Mouse (Mus musculus): ENCODE data around the gene Ugt1a9.

Ugt1a9 gene

GRCm38 (mm10) chr1:88235046-88235893, 164.7 kb downstream of the Ugt1a9 start:
- no peak for DNase-seq (ENCODE audit: low read depth, low spot score)

- no peak for DNase-seq (ENCODE audit: low read depth, low spot score)
These were observed 165.4 kb downstream of the Ugt1a9 start for GRCm38 (mm10) chr1:88235894-88236415.

DNA sequence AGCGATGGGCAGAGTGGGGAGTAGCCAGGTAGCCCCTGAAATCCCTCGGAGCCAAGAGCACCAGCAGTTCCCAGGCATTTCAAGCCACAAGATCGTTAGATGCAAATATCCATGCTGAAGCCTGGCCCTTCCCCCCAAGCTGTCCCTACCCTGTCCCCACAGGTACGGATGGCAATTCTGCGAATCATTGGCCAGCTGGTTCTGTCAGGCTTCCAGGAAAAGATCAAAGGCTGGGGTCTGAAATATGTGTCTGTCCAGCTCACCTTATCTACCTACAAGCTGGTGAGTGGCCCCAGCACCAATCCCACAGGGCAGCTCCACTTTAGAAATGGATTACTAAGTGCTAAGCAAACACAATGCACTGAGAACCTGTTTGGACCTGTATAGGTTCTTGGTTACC, 166.7 kb downstream of the Ugt1a9 start:
- DNase-seq (ENCODE audit: low read depth, low spot score) = no peak

GRCm38 (mm10) chr1:88238771-88239170, 168.2 kb downstream of the Ugt1a9 start:
- DNase-seq (ENCODE audit: low read depth, low spot score) = no peak

DNA sequence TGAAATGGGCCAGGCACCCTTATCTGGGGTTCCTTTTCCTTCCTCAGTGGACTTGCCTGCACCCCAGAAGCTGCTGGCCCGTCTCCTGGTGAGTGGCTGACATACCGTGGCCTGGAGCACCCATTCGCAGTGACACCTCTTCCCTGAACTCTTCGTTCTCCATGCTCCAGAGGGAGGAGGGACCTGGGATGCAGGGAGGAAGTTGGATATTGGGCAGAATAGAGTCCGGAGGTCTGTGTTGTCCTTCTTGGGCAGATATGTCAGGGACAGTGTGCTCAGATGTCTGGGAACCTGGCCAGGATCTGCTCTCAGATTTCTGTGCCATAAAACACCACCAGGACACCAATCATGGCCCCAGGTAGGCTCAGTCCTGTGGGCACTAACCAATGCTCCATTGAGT, 169.5 kb downstream of the Ugt1a9 start:
- no peak for DNase-seq (ENCODE audit: low read depth, low spot score)

GRCm38 (mm10) chr1:88240579-88240978, 170.0 kb downstream of the Ugt1a9 start:
- no peak for DNase-seq (ENCODE audit: low read depth, low spot score)

DNA sequence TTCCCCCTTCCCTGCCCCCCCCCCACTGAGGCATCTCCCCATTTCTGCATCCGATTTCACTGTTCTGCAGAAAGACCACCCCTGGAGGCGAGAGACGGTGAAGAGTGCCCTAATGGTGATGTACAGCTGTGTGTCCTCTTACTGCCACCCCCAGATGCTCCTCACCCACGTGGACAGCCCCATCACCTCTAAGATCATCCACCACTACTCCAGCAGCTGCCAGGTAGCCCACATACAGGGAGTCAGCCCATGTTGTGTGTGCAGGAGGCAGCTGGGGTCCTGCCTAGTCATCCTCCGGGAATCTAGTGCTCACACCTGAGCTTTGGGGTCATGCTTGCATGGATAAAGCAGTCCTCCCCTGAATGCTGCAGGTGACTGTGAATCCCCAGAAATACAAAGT, 173.3 kb downstream of the Ugt1a9 start:
- DNase-seq (ENCODE audit: low read depth, low spot score) = no peak

- DNase-seq (ENCODE audit: low read depth, low spot score) = no peak
These were observed 175.3 kb downstream of the Ugt1a9 start for GRCm38 (mm10) chr1:88245881-88246280.

DNA sequence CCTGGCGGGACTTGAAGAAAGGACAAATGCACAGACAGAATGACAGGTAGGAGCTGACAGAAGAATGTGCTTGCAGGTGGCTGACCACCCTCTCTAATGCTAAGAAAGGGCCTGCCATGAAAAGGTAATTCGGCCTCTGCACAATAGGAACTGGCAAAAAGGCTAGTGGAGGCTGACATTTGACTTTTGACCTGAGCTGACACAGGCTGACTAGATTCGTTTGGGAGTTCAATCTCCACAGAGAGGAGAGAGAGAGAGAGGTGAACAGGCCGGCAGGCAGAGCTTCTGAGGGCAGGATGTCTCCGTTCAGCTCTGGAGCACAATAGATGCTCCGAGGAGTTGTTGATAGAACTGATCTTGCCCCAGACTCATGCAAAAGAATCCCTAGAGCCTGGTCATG, 175.8 kb downstream of the Ugt1a9 start:
- no peak for DNase-seq (ENCODE audit: low read depth, low spot score)

GRCm38 (mm10) chr1:88247660-88248059, 177.1 kb downstream of the Ugt1a9 start:
- DNase-seq (ENCODE audit: low read depth, low spot score) = no peak

DNA sequence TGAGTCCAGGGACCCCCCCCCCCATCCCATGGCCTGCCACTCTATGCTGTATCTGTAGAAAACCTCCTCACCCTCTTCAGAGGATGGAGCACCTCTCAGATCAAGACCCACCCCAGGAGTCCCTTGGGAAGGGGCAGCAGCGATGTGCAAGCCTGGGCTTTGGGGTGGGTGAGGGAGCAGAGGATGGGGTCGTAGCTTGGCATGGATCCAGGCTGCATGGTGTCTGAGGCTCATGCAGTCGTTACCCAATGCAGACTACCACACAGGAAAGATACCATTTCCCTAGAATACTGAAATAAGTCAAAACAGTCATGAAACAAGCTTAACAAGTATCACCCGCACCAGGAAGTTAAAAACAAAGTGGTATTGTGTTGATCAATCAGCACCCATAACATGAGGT, 178.1 kb downstream of the Ugt1a9 start:
- no peak for DNase-seq (ENCODE audit: low read depth, low spot score)

- no peak for DNase-seq (ENCODE audit: low read depth, low spot score)
These were observed 179.0 kb downstream of the Ugt1a9 start for GRCm38 (mm10) chr1:88249596-88249995.

DNA sequence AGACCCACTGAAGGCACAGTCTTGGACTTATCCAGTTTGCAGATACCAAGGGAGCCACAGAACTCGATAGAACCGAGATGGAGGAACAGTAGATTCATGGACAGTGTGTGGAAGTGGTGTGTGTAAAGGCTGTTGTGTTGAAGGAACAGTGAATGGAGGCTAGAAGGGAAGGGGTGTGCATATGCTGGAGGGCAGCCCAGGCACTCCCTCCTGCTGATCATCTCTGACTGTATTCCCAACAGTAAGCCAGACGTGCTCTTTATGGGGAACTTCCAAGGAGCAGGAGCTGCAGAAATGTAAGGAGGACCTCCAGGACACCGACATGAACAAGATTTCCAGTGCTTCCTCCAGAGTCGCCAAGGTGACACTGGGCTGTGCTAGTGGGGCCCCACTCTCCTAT, 179.4 kb downstream of the Ugt1a9 start:
- no peak for DNase-seq (ENCODE audit: low read depth, low spot score)

GRCm38 (mm10) chr1:88253106-88253505, 182.5 kb downstream of the Ugt1a9 start:
- no peak for DNase-seq (ENCODE audit: low read depth, low spot score)

DNA sequence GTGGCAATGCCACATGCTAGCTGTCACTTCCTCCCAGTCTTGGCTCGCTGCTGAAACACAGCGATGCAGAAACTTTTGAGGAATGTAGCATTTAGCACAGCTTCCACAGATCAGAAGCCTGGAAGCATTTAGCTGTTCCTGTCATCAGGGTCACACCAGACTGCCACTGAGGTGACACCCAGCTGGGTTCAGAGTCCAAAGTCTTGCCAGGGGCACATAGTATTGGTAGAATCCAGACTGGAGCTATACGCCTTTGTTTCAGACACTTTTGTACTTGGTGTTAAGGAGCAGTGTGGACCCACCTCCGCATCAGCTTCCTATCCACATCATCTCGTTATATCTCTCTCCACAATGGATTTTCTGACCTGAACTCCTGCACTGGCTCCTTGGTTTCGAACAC, 182.9 kb downstream of the Ugt1a9 start:
- no peak for DNase-seq (ENCODE audit: low read depth, low spot score)

- DNase-seq (ENCODE audit: low read depth, low spot score) = no peak
These were observed 184.3 kb downstream of the Ugt1a9 start for GRCm38 (mm10) chr1:88254793-88255465.

GRCm38 (mm10) chr1:88255466-88255857, 184.9 kb downstream of the Ugt1a9 start:
- DNase-seq (ENCODE audit: low read depth, low spot score) = no peak

DNA sequence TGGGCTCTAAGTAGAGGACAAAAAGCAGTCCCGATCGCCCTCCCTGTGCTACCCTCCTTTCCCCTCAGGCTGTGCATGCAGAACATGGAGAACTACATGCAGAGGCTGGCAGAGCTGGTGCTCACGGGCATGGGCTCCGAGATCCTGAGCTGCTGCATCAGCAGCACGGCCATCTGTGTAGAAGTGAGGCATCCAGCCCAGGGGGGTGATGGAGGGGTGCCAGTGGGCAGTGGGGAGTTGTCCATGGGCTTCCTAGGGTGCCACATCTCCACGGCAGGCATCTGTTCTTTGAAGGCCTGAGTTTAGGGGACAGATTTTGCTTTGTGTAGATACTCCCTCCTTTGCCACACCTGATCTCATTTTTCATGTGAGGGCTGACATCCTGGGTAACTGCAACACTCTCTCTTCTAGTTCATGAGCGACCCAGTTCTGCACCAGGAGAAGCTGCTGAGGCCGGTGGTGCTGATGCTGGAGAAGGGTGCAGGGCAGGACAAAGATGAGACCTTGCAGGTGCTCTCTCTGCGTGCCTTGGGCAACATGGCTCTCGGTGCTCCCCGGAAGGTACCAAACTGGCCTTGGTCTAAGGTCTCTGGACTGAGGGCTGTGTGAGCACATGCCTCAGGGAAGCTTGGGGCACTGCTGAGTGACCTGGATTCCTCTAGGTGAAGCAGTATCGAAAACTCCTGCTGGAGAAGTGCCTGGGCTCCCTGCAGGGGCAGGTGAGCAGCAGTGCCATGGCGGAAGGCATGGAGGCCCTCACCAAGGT, 185.6 kb downstream of the Ugt1a9 start:
- DNase-seq (ENCODE audit: low read depth, low spot score) = no peak

GRCm38 (mm10) chr1:88256886-88257663, 186.5 kb downstream of the Ugt1a9 start:
- DNase-seq (ENCODE audit: low read depth, low spot score) = no peak

DNA sequence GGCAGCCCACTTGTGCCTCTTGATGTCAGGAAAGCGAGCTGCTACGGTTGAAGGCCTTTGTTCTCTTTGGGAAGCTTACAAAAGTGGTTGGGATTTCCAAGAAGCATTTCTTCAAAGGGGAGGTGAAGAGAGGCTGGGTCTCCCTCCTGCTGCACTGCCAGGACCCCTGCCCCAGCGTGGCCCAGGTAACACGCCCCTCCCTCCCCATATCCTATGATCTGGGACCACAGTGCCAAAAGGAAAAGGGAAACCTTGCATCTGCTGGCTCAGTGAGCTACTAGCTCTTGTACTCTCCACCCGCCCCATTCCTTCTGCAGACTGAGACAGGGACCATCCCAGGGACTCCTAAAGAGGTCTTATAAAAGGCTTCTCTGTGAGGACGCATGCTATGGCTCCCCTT, 187.1 kb downstream of the Ugt1a9 start:
- no peak for DNase-seq (ENCODE audit: low read depth, low spot score)

GRCm38 (mm10) chr1:88258361-88258760, 187.8 kb downstream of the Ugt1a9 start:
- DNase-seq (ENCODE audit: low read depth, low spot score) = no peak
